Mouse (Mus musculus): ENCODE results near the gene Fam172a. TPM values are rescaled to one million over a fixed set of nuclear protein-coding genes. Genes with fewer than 3 reads are reported as not detected.

Fam172a gene
- polyA plus RNA-seq, 1 experiment from 2014 or later: 39.8 TPM

GRCm38 (mm10) chr13:78183004-78183403 is 481.2 kb downstream of the Fam172a start:
- ATAC-seq (ENCODE audit: insufficient number of reproducible peaks, insufficient read depth, low FRiP score, low TSS enrichment, low read depth): no peak
- Histone ChIP-seq H3K9ac (no peak overlapping the region), H3K36me3 (no peaks in the 10 kb centered on the region), H3K27ac (no peak overlapping the region), H3K4me2 (peak overlapping the region; percentile 52), H3K9me3 (no peaks in the 10 kb centered on the region), H3K4me1 (peaks cover 31% of the 10 kb centered on the region), H3K27me3 (peaks cover 100% of the 10 kb centered on the region), H3K4me3 (no peak overlapping the region)
- WGBS: 8% methylated on average over 5 of the region's 5 CpGs

- ATAC-seq (ENCODE audit: insufficient number of reproducible peaks, insufficient read depth, low FRiP score, low TSS enrichment, low read depth): no peak
- 23% methylated on average over 5 of the region's 5 CpGs for WGBS
- H3K4me3 ChIP-seq: no peak overlapping the region
- H3K36me3 ChIP-seq: no peaks in the 10 kb centered on the region
- peaks cover 31% of the 10 kb centered on the region for H3K4me1 ChIP-seq
- no peak overlapping the region for H3K27ac ChIP-seq
- H3K27me3 ChIP-seq: peaks cover 98% of the 10 kb centered on the region
- no peak overlapping the region for H3K4me2 ChIP-seq
- H3K9ac ChIP-seq: no peak overlapping the region
- no peaks in the 10 kb centered on the region for H3K9me3 ChIP-seq
Measured at GRCm38 (mm10) chr13:78183986-78184385, 482.2 kb downstream of the Fam172a start.

GRCm38 (mm10) chr13:78184786-78185466 is 483.1 kb downstream of the Fam172a start:
- Histone ChIP-seq H3K27ac (no peak overlapping the region), H3K4me2 (peak overlapping the region; percentile 24; the same call in 1 of the 2 replicates), H3K9me3 (no peaks in the 10 kb centered on the region), H3K36me3 (0 out of 2 replicates have a peak, but pooled peaks cover 4% of the 10 kb centered on the region), H3K4me1 (peaks cover 23% of the 10 kb centered on the region), H3K9ac (no peak overlapping the region), H3K27me3 (peaks cover 95% of the 10 kb centered on the region), H3K4me3 (no peak overlapping the region)
- 8% methylated on average over 14 of the region's 14 CpGs for WGBS
- no peak for ATAC-seq (ENCODE audit: insufficient number of reproducible peaks, insufficient read depth, low FRiP score, low TSS enrichment, low read depth)

- WGBS: 33% methylated on average over 12 of the region's 12 CpGs
- Histone ChIP-seq H3K9ac (no peak overlapping the region), H3K36me3 (0 out of 2 replicates have a peak, but pooled peaks cover 4% of the 10 kb centered on the region), H3K9me3 (no peaks in the 10 kb centered on the region), H3K27me3 (peaks cover 95% of the 10 kb centered on the region), H3K4me1 (peaks cover 17% of the 10 kb centered on the region), H3K27ac (no peak overlapping the region), H3K4me3 (no peak overlapping the region), H3K4me2 (no peak overlapping the region)
- ATAC-seq (ENCODE audit: insufficient number of reproducible peaks, insufficient read depth, low FRiP score, low TSS enrichment, low read depth): no peak
Measured at GRCm38 (mm10) chr13:78186340-78186946, 484.6 kb downstream of the Fam172a start.

GRCm38 (mm10) chr13:78187833-78188232 is 486.0 kb downstream of the Fam172a start:
- Histone ChIP-seq H3K27ac (no peak overlapping the region), H3K4me3 (no peak overlapping the region), H3K4me2 (no peak overlapping the region), H3K9ac (no peak overlapping the region), H3K4me1 (peaks cover 10% of the 10 kb centered on the region), H3K36me3 (0 out of 2 replicates have a peak, but pooled peaks cover 4% of the 10 kb centered on the region), H3K27me3 (peaks cover 95% of the 10 kb centered on the region), H3K9me3 (no peaks in the 10 kb centered on the region)
- WGBS: 55% methylated on average over 5 of the region's 5 CpGs
- ATAC-seq (ENCODE audit: insufficient number of reproducible peaks, insufficient read depth, low FRiP score, low TSS enrichment, low read depth): no peak

- H3K36me3 ChIP-seq: 0 out of 2 replicates have a peak, but pooled peaks cover 4% of the 10 kb centered on the region
- ATAC-seq (ENCODE audit: insufficient number of reproducible peaks, insufficient read depth, low FRiP score, low TSS enrichment, low read depth): no peak
- H3K9ac ChIP-seq: no peak overlapping the region
- no peaks in the 10 kb centered on the region for H3K9me3 ChIP-seq
- peaks cover 9% of the 10 kb centered on the region for H3K4me1 ChIP-seq
- no peak overlapping the region for H3K4me3 ChIP-seq
- H3K27ac ChIP-seq: no peak overlapping the region
- H3K27me3 ChIP-seq: peaks cover 95% of the 10 kb centered on the region
- H3K4me2 ChIP-seq: 0 out of 2 replicates have a peak overlapping the region, but pooled peaks have one; percentile 22
- whole genome bisulfite sequencing: 51% methylated on average over 10 of the region's 10 CpGs
Measured at GRCm38 (mm10) chr13:78189586-78189985, 487.8 kb downstream of the Fam172a start.

- no peak for ATAC-seq (ENCODE audit: insufficient number of reproducible peaks, insufficient read depth, low FRiP score, low TSS enrichment, low read depth)
- Histone ChIP-seq H3K4me3 (peak overlapping the region; percentile 47), H3K9ac (peak overlapping the region; percentile 67; the same call in 1 of the 2 replicates), H3K27me3 (peaks cover 92% of the 10 kb centered on the region), H3K9me3 (no peaks in the 10 kb centered on the region), H3K27ac (no peak overlapping the region; the same call in 1 of the 2 replicates), H3K4me2 (peak overlapping the region; percentile 88), H3K36me3 (0 out of 2 replicates have a peak, but pooled peaks cover 4% of the 10 kb centered on the region), H3K4me1 (peaks cover 16% of the 10 kb centered on the region)
- WGBS: 35% methylated on average over 4 of the region's 4 CpGs
Measured at GRCm38 (mm10) chr13:78193211-78193610, 491.4 kb downstream of the Fam172a start.

- H3K9me3 ChIP-seq: no peaks in the 10 kb centered on the region
- ATAC-seq (ENCODE audit: insufficient number of reproducible peaks, insufficient read depth, low FRiP score, low TSS enrichment, low read depth): no peak
- peak overlapping the region; percentile 79 for H3K9ac ChIP-seq
- peak overlapping the region; percentile 88 for H3K4me2 ChIP-seq
- H3K4me3 ChIP-seq: peak overlapping the region; percentile 47
- peaks cover 17% of the 10 kb centered on the region for H3K4me1 ChIP-seq
- 0 out of 2 replicates have a peak, but pooled peaks cover 4% of the 10 kb centered on the region for H3K36me3 ChIP-seq
- peak overlapping the region; percentile 81; the same call in 1 of the 2 replicates for H3K27ac ChIP-seq
- WGBS: 10% methylated on average over 25 of the region's 26 CpGs
- H3K27me3 ChIP-seq: peaks cover 95% of the 10 kb centered on the region
Measured at GRCm38 (mm10) chr13:78194135-78194849, 492.5 kb downstream of the Fam172a start.

- 2% methylated on average over 64 of the region's 64 CpGs for WGBS
- no peaks in the 10 kb centered on the region for H3K36me3 ChIP-seq
- peaks cover 92% of the 10 kb centered on the region for H3K27me3 ChIP-seq
- H3K27ac ChIP-seq: peak overlapping the region; percentile 81
- no peak for ATAC-seq (ENCODE audit: insufficient number of reproducible peaks, insufficient read depth, low FRiP score, low TSS enrichment, low read depth)
- H3K4me2 ChIP-seq: peak overlapping the region; percentile 88
- no peaks in the 10 kb centered on the region for H3K9me3 ChIP-seq
- peaks cover 17% of the 10 kb centered on the region for H3K4me1 ChIP-seq
- peak overlapping the region; percentile 47 for H3K4me3 ChIP-seq
- peak overlapping the region; percentile 79 for H3K9ac ChIP-seq
Measured at GRCm38 (mm10) chr13:78194850-78195600, 493.2 kb downstream of the Fam172a start.

- Histone ChIP-seq H3K27me3 (peaks cover 92% of the 10 kb centered on the region), H3K36me3 (no peaks in the 10 kb centered on the region), H3K27ac (peak overlapping the region; percentile 81), H3K4me2 (peak overlapping the region; percentile 88), H3K9ac (peak overlapping the region; percentile 79), H3K4me1 (peaks cover 17% of the 10 kb centered on the region), H3K4me3 (peak overlapping the region; percentile 47), H3K9me3 (no peaks in the 10 kb centered on the region)
- no peak for ATAC-seq (ENCODE audit: insufficient number of reproducible peaks, insufficient read depth, low FRiP score, low TSS enrichment, low read depth)
- WGBS: 15% methylated on average over 13 of the region's 13 CpGs
Measured at GRCm38 (mm10) chr13:78195601-78196115, 493.8 kb downstream of the Fam172a start.
